Mouse (Mus musculus) spleen, postnatal 36 days (tissue): ENCODE measurements at regions not wholly inside any gene's neighbourhood (a gene's known extent, or its start where the extent isn't known, plus 50 kb on each side); places are given as distances from the start of the nearest gene placed in this dataset.

Experiments used
- DNase-seq, 2 experiments: peaks; one replicate each; pipeline ENCODE4 v3.0.0; 2022; ENCODE audit warnings: low spot score in 2 of 2, mixed read lengths in 1 of 2

DNA sequence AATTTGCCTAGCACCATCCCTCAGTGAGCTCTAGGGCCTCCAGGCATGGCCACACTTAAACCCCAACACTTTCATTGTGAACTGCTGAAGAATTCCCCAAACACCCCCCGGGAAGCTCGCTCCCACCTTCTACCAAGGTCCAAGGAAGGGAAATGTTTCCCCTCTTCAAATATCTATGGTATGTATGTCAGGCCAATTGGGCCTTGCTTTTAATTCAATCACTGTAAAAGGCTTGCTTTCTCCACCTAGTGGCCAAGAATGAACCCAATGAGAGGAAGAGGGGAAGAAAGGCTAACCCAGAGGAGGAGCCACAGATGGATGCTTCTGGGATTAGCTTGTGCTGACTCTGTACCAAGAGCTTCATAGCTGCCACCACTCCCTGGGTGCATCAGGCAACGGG is 336.3 kb upstream of the Tgfbr2 start:
- DNase-seq, result no peak

- DNase-seq, result no peak
Measured at GRCm38 (mm10) chr9:116507756-116508155, 332.6 kb upstream of the Tgfbr2 start.

GRCm38 (mm10) chr9:116502831-116503230 is 327.7 kb upstream of the Tgfbr2 start:
- DNase-seq, result no peak

DNA sequence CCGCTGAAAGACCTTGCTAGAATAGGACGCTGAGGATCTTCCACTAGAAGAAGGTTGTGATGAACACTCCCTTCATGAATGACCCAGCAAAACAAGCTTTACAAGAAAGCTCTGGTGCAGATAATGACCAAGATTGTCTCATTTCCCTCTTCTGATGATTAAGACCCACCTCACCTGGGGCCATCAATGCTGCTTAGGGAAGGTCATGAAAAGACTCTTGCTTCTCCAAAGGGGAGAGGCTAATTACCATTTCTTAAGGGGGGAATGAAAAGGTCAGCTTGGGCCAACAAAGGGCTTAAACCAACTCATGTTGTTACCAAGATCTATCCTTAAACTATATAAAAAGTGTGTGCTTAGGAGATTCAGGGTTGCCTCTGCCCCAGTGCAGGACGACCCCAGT is 325.8 kb upstream of the Tgfbr2 start:
- DNase-seq, result no peak

GRCm38 (mm10) chr9:116491227-116491626 is 316.1 kb upstream of the Tgfbr2 start:
- no peak for DNase-seq

DNA sequence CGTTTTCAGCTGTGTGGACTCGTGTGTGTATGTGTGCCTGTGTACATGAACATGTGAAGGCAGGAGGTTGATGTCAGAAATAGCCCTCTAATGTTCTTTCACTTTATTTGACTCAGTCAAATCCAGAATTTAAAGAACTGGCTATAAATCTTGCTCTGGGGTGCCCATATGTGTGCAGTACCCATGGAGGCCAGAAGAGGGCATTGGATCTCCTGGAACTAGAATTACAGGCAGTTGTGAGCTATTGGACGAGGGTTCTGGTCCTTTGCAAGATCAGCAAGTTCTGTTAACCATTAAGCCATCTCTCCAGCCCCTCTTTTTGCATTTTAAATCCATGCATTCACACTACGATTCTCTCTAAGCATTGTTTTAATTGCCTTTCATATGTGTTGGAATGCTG is 314.6 kb upstream of the Tgfbr2 start:
- no peak for DNase-seq

GRCm38 (mm10) chr9:116489273-116489672 is 314.1 kb upstream of the Tgfbr2 start:
- no peak for DNase-seq

DNA sequence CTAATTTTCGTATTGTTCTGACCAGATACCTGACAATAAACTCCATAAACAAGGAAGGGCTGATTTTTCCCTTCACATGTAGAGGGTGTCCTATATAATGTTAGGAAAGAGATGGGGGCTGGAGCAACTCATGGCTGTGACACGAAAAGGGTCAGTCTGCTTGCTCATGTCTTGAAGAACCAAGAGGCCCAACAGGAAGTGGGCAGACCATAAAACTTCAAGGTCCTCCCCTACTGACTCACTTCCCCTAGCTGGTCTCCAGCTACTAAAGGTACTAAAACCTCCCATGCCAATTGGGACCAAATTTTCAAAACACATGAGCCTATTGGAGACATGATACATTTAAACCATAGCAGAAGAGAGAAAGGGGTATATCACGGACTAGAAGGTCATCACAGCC is 302.1 kb upstream of the Tgfbr2 start:
- no peak for DNase-seq

DNA sequence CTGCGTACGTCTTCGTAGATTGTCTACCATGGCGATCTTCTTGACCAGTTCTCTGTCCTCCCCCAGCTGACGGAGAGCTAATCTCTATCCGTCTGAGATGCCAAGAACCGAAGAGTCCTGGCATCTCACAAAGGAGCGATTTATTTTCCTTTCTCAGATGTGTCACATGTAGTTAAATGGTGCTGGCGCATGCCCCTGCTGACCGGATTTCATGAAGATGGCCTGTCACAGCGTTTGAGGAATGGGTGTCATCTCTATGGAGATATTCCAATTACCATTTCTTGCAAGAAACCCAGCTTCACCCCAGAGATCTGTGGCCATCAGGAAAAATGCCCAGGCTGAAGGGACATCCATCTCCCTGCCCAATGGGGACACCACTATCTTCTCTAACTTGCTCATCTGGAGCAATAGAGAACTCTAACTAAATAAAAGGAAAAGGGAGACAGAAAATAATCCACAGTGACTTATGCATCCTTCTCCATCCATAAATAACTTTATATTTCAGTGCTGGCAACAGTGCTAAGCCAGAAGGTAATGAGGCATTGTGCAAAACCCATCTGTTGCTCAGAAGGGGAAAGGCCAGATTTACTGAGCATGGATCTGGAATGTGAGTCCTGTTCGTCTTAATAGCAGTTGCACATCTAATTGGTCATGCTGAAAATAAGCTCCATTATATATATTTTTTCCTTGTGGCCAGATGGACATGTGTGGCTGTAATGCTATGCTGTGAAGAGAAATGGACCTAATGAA is 300.2 kb upstream of the Tgfbr2 start:
- DNase-seq, result no peak

DNA sequence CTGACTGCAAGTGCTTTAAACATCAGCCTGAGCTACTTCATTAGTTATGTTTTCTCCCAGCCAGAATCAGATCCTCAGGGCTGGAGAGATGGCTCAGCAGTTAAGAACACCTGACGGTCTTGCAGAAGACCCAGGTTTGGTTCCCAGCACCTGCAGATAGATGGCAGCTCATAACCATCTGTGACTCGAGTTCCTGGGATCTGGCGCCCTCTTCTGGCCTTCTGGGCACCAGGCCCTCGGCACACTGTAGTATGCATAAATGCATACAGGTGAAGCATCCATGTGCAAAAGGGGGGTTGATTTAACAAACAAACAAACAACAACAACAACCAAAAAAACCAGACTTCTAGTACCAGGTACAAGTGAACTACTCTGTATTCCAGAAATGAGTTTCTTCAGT is 297.7 kb upstream of the Tgfbr2 start:
- no peak for DNase-seq

- no peak for DNase-seq
Measured at GRCm38 (mm10) chr9:116468569-116469250, 293.6 kb upstream of the Tgfbr2 start.

DNA sequence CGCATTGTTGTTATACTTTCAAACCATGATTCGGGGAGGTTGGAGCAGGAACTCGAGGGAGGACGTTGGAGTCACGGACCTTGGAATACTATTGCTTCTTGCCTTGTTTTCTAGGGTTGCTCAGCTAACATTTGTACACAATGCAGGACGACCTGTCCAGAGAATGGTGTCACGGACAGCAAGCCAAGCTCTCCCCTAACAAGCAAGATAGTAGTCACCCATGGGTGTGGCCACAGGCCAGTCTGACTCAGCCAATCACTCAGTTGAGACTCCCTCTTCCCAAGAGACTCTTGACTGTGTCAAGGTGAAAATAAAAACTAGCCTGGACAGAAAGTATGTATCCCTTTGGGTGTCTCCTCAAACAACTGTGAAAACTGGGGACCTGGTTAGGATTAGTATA is 291.2 kb upstream of the Tgfbr2 start:
- DNase-seq, result no peak

DNA sequence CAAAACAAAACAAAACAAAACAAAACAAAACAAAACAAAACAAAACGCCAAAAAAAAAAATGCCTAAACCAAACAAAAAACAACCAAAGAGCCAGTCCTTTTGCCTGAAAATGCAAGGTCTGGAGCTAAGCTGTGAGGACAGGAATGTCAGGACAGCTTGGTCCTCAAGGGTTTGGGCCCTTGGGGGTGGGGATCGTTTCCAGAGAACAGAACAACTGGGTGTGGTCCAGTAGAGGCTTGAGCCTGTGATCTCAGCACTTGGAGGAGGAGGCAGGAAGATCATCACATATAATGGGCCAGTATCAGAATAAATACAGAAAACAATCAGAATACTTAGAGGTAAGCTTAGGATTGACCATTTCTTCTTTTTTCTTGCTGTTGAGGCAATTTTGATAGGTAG is 289.5 kb upstream of the Tgfbr2 start:
- DNase-seq, result no peak

DNA sequence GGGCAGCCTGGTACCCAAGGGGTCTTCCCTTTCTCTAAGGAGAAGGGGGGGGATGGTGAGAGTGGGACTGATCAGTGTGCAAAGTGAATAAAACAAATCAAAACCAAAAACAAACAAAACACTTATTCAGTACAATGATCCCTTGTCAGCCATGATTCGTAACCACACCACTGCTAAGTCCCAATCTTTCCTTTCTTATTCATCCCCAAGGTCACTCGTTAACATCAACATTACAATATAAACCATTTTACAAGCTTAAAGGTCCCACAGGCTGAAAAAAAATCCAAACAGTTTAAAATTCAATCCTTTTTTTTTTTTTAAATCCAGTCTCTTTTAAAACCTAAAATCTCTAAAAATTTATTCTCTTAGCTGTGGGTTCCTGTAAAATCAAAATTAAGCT is 287.1 kb upstream of the Tgfbr2 start:
- DNase-seq, result no peak

DNA sequence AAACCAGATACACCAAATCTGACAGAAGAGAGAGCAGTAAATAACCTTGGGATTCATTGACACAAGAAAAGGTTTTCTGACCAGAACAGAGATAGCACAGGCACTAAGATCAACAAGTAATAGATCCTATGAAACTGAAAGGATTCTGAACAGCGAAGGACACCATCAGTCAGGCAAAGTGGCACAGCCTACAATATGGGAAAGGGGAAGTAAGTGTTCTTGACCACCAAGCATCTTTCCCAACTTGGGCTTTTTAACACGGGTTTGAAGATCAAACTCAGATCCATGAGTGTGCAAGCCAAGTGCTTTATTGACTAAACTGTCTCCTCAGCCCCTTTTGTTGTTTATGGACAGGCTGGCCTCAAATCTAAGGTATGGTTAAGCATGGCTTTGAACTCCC is 284.9 kb upstream of the Tgfbr2 start:
- DNase-seq, result no peak

- no peak for DNase-seq
Measured at GRCm38 (mm10) chr9:116452050-116452449, 276.9 kb upstream of the Tgfbr2 start.

- no peak for DNase-seq
Measured at GRCm38 (mm10) chr9:116450829-116451228, 275.7 kb upstream of the Tgfbr2 start.

GRCm38 (mm10) chr9:116447734-116448133 is 272.6 kb upstream of the Tgfbr2 start:
- peak in 1 of 2 experiments; percentile 6 for DNase-seq

- DNase-seq, result no peak
Measured at GRCm38 (mm10) chr9:116438580-116438979, 263.4 kb upstream of the Tgfbr2 start.

GRCm38 (mm10) chr9:116434414-116434813 is 259.3 kb upstream of the Tgfbr2 start:
- DNase-seq, result no peak

- no peak for DNase-seq
Measured at GRCm38 (mm10) chr9:116429061-116429460, 253.9 kb upstream of the Tgfbr2 start.

GRCm38 (mm10) chr9:116428475-116428874 is 253.3 kb upstream of the Tgfbr2 start:
- DNase-seq, result no peak

- no peak for DNase-seq
Measured at GRCm38 (mm10) chr9:116427278-116427677, 252.1 kb upstream of the Tgfbr2 start.
